In genomic region chr6:64703659-64704058, GRCm38 (mm10) we compare ENCODE assay signal across 18 mouse cellular contexts. TPM values are rescaled to one million over a fixed set of nuclear protein-coding genes. Genes with fewer than 3 reads are reported as not detected.
DNase-seq lines count a peak whose midpoint lies in the region.
"Had no signal": no experiment of that assay in that cellular context is flagged by ENCODE, and none has a peak within 500 bp of the region (broad histone marks: within the 10 kb centered on the region; RNA-seq: fewer than 3 reads in every experiment).

No protein-coding gene starts in this region.

- peak; percentile 14 for DNase-seq in adrenal gland, adult 2 months
- DNase-seq in adrenal gland, adult 18-20 months (ENCODE audit: low spot score in 2 of 2), result no peak
- peak; percentile 17 to 22 for DNase-seq in cerebellum, postnatal 14 days
- DNase-seq in cerebellum, adult 8-10 months, result no peak
- DNase-seq in left cerebral cortex, postnatal 4 days, result peak; percentile 59
- DNase-seq in left cerebral cortex, postnatal 14 days (ENCODE audit: low spot score in 2 of 2), result no peak
- peak; percentile 7 for DNase-seq in adrenal gland, postnatal 25 days
- DNase-seq: B cell, adult 2 months; cerebellum, adult 2 months; forebrain, postnatal 0 days; gastrocnemius, postnatal 14 days had no signal

- intact Hi-C loops in left cerebral cortex, postnatal 4 days (cut with DNase I), result no loop called here
- intact Hi-C loops in left cerebral cortex, postnatal 14 days (cut with DNase I), result no loop called here

RNA-seq across cellular contexts. Expression of gene Atoh1, which starts 25.3 kb away (rescaled TPM):
- total RNA-seq in adrenal gland, adult 2 months (2021), result not detected
- 0.10 TPM in 1 of 2 replicates, not detected in the other for polyA plus RNA-seq in adrenal gland, adult 2 months (2012; rRNA removed)
- not detected for total RNA-seq in adrenal gland, adult 18-20 months (2021)
- not detected for total RNA-seq in left cerebral cortex, postnatal 4 days (2021)
- not detected for total RNA-seq in left cerebral cortex, postnatal 14 days (2021)
- total RNA-seq in adrenal gland, postnatal 25 days (2021), result not detected in 2 replicates
- total RNA-seq: forebrain, postnatal 0 days; G1E; gastrocnemius, adult 18-20 months; gastrocnemius, postnatal 14 days; heart, adult 2 months; hematopoietic stem cell, adult 5-6 weeks had no signal
- polyA plus RNA-seq: forebrain, embryonic 13.5 days; forebrain, postnatal 0 days; G1E; heart, adult 2 months; heart, embryonic 13.5 days; heart, postnatal 0 days had no signal

Comparison
In these comparisons a context has a peak if more than half of its experiments do, and no peak if none do; other contexts are left out.
1. DNase-seq: peak in adrenal gland, adult 2 months (single experiment), cerebellum, postnatal 14 days (2 of 2), left cerebral cortex, postnatal 4 days (single experiment) and adrenal gland, postnatal 25 days (single experiment); none in adrenal gland, adult 18-20 months (0 of 2), cerebellum, adult 8-10 months (single experiment) and left cerebral cortex, postnatal 14 days (0 of 2).